Mouse (Mus musculus): ENCODE results near the gene Pank4. TPM values are rescaled to one million over a fixed set of nuclear protein-coding genes. Genes with fewer than 3 reads are reported as not detected.
A peak's percentile ranks its signal among the peaks of the same experiment; 100 is the strongest.

The Pank4 gene
- 30.6 and 38.8 TPM in 2 replicates for polyA plus RNA-seq (2014; fragmentation: Nextera tagmentation; extraction: Ambion mirVana)

DNA sequence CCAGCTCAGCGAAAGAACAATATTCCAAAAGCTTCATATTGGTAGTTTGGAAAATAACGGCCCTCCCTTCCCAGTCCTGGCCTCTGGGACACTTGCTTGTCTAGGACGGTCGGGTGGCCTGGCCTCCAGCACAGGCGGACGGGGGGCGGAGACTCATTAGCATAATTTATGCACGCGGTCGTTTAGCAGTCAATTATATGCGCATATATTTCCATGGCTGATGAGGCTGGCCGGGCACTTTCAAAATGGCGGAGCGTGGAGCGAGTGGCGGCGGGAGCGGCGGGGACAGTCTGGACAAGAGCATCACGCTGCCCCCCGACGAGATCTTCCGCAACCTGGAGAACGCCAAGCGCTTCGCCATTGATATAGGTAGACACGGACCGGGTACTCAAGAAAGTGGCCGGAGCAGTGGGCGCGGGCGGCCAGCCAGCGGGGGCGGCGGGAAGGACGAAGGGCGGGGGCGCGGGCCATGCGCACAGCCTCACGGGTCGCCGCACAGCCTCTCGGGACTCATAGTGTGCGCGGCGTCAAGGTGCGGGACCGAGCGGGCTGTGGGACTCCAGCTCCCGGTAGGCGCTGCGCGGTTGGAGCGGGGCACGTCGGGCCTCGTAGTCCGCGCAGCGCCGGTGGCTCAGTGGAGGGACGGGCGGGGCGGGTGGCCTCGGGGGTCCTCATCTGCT is at the start of gene Pank4:
TSS of gene Pank4 (plus strand) at position 223 of the 680 bp plus-strand sequence.
- Histone ChIP-seq H3K36me3 (ENCODE audit: control insufficient read depth, insufficient read depth, low read length) (peaks cover 9% of the 10 kb centered on the region), H3K27me3 (ENCODE audit: control insufficient read depth, insufficient read depth, low read length) (peaks cover 7% of the 10 kb centered on the region; the same call in 1 of the 2 replicates), H3K4me2 (ENCODE audit: low read length) (peak within 1 kb of the TSS; percentile 86), H3K4me1 (ENCODE audit: control insufficient read depth, insufficient read depth, low read length) (peaks cover 50% of the 10 kb centered on the region), H3K9me3 (ENCODE audit: control insufficient read depth, low read length) (no peaks in the 10 kb centered on the region), H3K9ac (replicated peaks; ENCODE audit: low read length) (peak within 1 kb of the TSS; percentile 84), H3K27ac (replicated peaks; ENCODE audit: low read depth, low read length) (peak within 1 kb of the TSS; percentile 97), H3K4me3 (replicated peaks; ENCODE audit: low read depth, low read length) (peak within 1 kb of the TSS; percentile 76)
- DNase-seq (peak; percentile 95), ATAC-seq (ENCODE audit: low FRiP score, low TSS enrichment) (peak; percentile 86)
- under 1% methylated on average over 66 of the region's 66 CpGs for WGBS

DNA sequence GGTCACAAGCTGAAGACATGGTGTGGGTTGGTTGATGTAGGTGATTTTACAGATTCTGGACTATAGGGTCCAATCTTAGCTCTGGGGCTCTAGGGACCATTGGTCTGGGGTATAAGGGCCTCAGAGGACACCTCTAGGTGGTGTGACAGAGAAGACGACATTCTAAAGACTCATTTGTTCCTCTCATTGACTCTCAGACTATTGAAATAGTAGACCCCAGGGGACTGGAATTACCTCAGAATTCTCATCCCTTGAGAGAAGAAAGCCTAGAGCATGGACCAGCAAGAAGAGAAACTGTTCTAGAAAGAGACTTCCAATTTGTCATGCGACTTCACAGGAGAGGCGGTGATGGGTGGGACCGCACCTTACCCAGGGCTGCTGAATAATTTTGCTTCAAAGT is 49.7 kb upstream of the Pank4 start:
- Histone ChIP-seq H3K9ac (replicated peaks; ENCODE audit: low read length) (no peak overlapping the region), H3K4me2 (ENCODE audit: low read length) (no peak overlapping the region), H3K9me3 (ENCODE audit: control insufficient read depth, low read length) (no peaks in the 10 kb centered on the region), H3K4me3 (replicated peaks; ENCODE audit: low read depth, low read length) (no peak overlapping the region), H3K4me1 (ENCODE audit: control insufficient read depth, insufficient read depth, low read length) (no peaks in the 10 kb centered on the region), H3K27me3 (ENCODE audit: control insufficient read depth, insufficient read depth, low read length) (no peaks in the 10 kb centered on the region), H3K27ac (replicated peaks; ENCODE audit: low read depth, low read length) (no peak overlapping the region), H3K36me3 (ENCODE audit: control insufficient read depth, insufficient read depth, low read length) (no peaks in the 10 kb centered on the region)
- WGBS = 95% methylated on average over 4 of the region's 4 CpGs
- no peak for DNase-seq
- ATAC-seq (ENCODE audit: low FRiP score, low TSS enrichment) = no peak

DNA sequence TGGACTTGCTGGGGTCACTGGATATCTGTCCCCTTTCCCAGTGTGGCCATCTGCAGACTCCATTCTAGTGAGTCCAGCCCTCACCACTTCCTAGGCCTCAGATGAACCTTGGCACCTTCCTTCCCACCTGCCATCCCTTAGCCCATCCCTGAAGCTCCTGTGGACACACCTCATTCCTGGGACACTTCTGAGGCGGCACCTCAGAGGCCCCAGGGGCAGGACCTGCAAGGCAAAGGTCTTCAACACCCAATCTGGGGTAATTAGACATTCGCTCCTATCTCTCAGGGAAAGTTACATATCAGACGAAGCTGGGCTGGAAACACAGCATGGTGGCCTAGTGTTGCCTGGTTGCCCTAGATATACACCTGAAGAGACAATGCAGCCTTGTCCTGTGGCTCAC is 49.2 kb upstream of the Pank4 start:
- H3K4me1 ChIP-seq (ENCODE audit: control insufficient read depth, insufficient read depth, low read length) = no peaks in the 10 kb centered on the region
- DNase-seq = no peak
- H3K9me3 ChIP-seq (ENCODE audit: control insufficient read depth, low read length) = no peaks in the 10 kb centered on the region
- no peaks in the 10 kb centered on the region for H3K36me3 ChIP-seq (ENCODE audit: control insufficient read depth, insufficient read depth, low read length)
- H3K4me2 ChIP-seq (ENCODE audit: low read length) = no peak overlapping the region
- no peak overlapping the region for H3K27ac ChIP-seq (replicated peaks; ENCODE audit: low read depth, low read length)
- WGBS = 82% methylated on average over 3 of the region's 3 CpGs
- H3K4me3 ChIP-seq (replicated peaks; ENCODE audit: low read depth, low read length) = no peak overlapping the region
- no peaks in the 10 kb centered on the region for H3K27me3 ChIP-seq (ENCODE audit: control insufficient read depth, insufficient read depth, low read length)
- H3K9ac ChIP-seq (replicated peaks; ENCODE audit: low read length) = no peak overlapping the region
- no peak for ATAC-seq (ENCODE audit: low FRiP score, low TSS enrichment)

GRCm38 (mm10) chr4:154915286-154915685 is 48.6 kb upstream of the Pank4 start:
- no peak for ATAC-seq (ENCODE audit: low FRiP score, low TSS enrichment)
- 84% methylated on average over 10 of the region's 10 CpGs for WGBS
- Histone ChIP-seq H3K4me2 (ENCODE audit: low read length) (no peak overlapping the region), H3K9ac (replicated peaks; ENCODE audit: low read length) (no peak overlapping the region), H3K27ac (replicated peaks; ENCODE audit: low read depth, low read length) (no peak overlapping the region), H3K27me3 (ENCODE audit: control insufficient read depth, insufficient read depth, low read length) (no peaks in the 10 kb centered on the region), H3K36me3 (ENCODE audit: control insufficient read depth, insufficient read depth, low read length) (no peaks in the 10 kb centered on the region), H3K4me1 (ENCODE audit: control insufficient read depth, insufficient read depth, low read length) (no peaks in the 10 kb centered on the region), H3K9me3 (ENCODE audit: control insufficient read depth, low read length) (no peaks in the 10 kb centered on the region), H3K4me3 (replicated peaks; ENCODE audit: low read depth, low read length) (no peak overlapping the region)
- DNase-seq = no peak

DNA sequence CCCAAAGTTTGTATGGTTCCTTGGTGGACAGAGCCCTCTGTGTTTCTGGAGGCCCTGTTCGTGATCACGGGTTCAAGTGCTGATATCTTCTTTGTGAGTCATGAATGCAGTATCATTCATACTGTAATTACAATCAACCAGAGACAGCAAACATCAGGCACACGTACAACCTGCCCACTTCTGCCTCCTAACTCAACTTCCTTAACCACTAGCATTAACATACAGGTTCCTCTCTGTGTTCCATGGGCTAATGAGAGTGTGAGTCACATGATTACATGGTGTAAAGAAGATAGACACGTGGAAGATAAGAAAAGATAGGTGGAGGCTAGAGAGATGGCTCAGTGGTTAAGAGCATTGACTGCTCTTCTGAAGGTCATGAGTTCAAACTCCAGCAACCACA is 47.3 kb upstream of the Pank4 start:
- H3K9ac ChIP-seq (replicated peaks; ENCODE audit: low read length) = no peak overlapping the region
- H3K36me3 ChIP-seq (ENCODE audit: control insufficient read depth, insufficient read depth, low read length) = no peaks in the 10 kb centered on the region
- no peak overlapping the region for H3K27ac ChIP-seq (replicated peaks; ENCODE audit: low read depth, low read length)
- WGBS = 89% methylated on average over 4 of the region's 4 CpGs
- no peaks in the 10 kb centered on the region for H3K27me3 ChIP-seq (ENCODE audit: control insufficient read depth, insufficient read depth, low read length)
- H3K4me3 ChIP-seq (replicated peaks; ENCODE audit: low read depth, low read length) = no peak overlapping the region
- H3K4me2 ChIP-seq (ENCODE audit: low read length) = no peak overlapping the region
- no peaks in the 10 kb centered on the region for H3K9me3 ChIP-seq (ENCODE audit: control insufficient read depth, low read length)
- H3K4me1 ChIP-seq (ENCODE audit: control insufficient read depth, insufficient read depth, low read length) = no peaks in the 10 kb centered on the region
- no peak for DNase-seq
- ATAC-seq (ENCODE audit: low FRiP score, low TSS enrichment) = no peak

DNA sequence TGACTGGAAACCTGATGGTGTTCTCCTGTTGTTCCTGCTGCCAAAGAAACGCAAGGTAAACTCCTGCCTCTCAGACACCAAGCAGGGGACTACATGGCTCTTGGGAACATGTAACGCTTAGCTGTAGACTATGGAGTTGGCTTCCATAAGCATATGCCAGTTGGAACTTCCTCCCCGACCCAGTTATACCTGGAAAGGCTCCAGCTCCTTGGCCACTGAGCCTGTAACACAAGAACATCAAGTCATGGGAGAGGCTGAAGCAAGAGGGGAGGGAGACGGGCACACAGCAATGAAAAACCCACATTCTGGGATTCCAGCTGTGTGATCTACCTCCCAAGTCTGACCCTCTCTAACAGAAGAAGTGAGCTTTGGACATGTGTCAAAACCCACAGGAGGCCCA is 41.6 kb upstream of the Pank4 start:
- WGBS = 86% methylated on average over 4 of the region's 4 CpGs
- H3K27ac ChIP-seq (replicated peaks; ENCODE audit: low read depth, low read length) = no peak overlapping the region
- H3K4me2 ChIP-seq (ENCODE audit: low read length) = no peak overlapping the region
- no peak overlapping the region for H3K9ac ChIP-seq (replicated peaks; ENCODE audit: low read length)
- H3K27me3 ChIP-seq (ENCODE audit: control insufficient read depth, insufficient read depth, low read length) = no peaks in the 10 kb centered on the region
- no peaks in the 10 kb centered on the region for H3K4me1 ChIP-seq (ENCODE audit: control insufficient read depth, insufficient read depth, low read length)
- DNase-seq (no peak), ATAC-seq (ENCODE audit: low FRiP score, low TSS enrichment) (no peak)
- no peaks in the 10 kb centered on the region for H3K9me3 ChIP-seq (ENCODE audit: control insufficient read depth, low read length)
- H3K36me3 ChIP-seq (ENCODE audit: control insufficient read depth, insufficient read depth, low read length) = no peaks in the 10 kb centered on the region
- H3K4me3 ChIP-seq (replicated peaks; ENCODE audit: low read depth, low read length) = no peak overlapping the region

DNA sequence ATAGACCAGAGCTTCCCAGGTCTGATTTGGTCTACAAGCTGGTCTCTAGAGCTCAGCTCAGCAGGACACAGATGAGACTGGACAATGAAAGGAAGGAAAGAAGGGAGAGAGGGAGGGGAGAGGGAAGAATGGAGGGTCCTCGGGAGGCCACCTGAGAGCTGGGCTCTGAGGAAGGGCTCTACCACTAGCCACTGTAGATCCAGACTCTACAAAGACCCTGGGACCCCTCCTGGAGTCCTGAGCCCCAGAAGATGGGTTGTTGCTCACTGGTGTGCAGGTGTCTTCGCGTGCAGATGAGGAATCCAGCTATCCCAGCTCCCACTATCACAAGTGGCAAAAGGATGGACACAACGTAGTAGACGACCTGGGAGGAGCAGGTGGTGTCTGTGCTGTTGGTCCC is 41.0 kb upstream of the Pank4 start:
- no peak overlapping the region for H3K4me2 ChIP-seq (ENCODE audit: low read length)
- H3K4me1 ChIP-seq (ENCODE audit: control insufficient read depth, insufficient read depth, low read length) = no peaks in the 10 kb centered on the region
- no peak overlapping the region for H3K9ac ChIP-seq (replicated peaks; ENCODE audit: low read length)
- H3K4me3 ChIP-seq (replicated peaks; ENCODE audit: low read depth, low read length) = no peak overlapping the region
- no peaks in the 10 kb centered on the region for H3K9me3 ChIP-seq (ENCODE audit: control insufficient read depth, low read length)
- ATAC-seq (ENCODE audit: low FRiP score, low TSS enrichment) (no peak), DNase-seq (no peak)
- no peaks in the 10 kb centered on the region for H3K27me3 ChIP-seq (ENCODE audit: control insufficient read depth, insufficient read depth, low read length)
- no peak overlapping the region for H3K27ac ChIP-seq (replicated peaks; ENCODE audit: low read depth, low read length)
- WGBS = 88% methylated on average over 5 of the region's 5 CpGs
- H3K36me3 ChIP-seq (ENCODE audit: control insufficient read depth, insufficient read depth, low read length) = no peaks in the 10 kb centered on the region

DNA sequence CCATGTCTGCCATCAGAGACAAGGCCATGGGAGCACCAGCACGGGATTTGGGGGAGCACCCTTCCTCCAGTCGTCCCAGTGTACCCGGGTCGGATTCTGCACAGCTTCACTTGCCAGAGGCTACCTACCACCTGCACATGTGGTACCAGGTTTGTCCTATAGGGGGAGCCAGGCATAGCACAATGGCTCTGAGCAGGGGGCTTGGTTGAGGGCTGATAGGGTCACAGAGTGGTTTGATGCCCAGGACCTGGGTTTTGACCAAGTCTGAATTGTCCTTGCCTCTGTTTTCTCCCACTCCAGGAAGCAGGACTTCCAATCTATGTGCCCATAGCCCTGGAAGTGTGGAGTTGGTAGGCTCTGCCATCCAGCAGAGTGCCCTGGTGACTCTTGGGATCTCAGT is 38.5 kb upstream of the Pank4 start:
- Histone ChIP-seq H3K27ac (replicated peaks; ENCODE audit: low read depth, low read length) (no peak overlapping the region), H3K4me2 (ENCODE audit: low read length) (no peak overlapping the region), H3K36me3 (ENCODE audit: control insufficient read depth, insufficient read depth, low read length) (no peaks in the 10 kb centered on the region), H3K4me3 (replicated peaks; ENCODE audit: low read depth, low read length) (no peak overlapping the region), H3K9ac (replicated peaks; ENCODE audit: low read length) (no peak overlapping the region), H3K4me1 (ENCODE audit: control insufficient read depth, insufficient read depth, low read length) (no peaks in the 10 kb centered on the region), H3K27me3 (ENCODE audit: control insufficient read depth, insufficient read depth, low read length) (no peaks in the 10 kb centered on the region), H3K9me3 (ENCODE audit: control insufficient read depth, low read length) (no peaks in the 10 kb centered on the region)
- ATAC-seq (ENCODE audit: low FRiP score, low TSS enrichment) = no peak
- DNase-seq = no peak
- 55% methylated on average over 4 of the region's 4 CpGs for WGBS

Data from midbrain, embryonic 14.5 days (tissue).